Mouse (Mus musculus): ENCODE measurements around the gene Zfp423.

GRCm38 (mm10) chr8:87872356-87872930 lies 87.0 kb downstream of the Zfp423 start:
- TF ChIP-seq EP300 (IDR thresholded peaks at IDR 0.05) (no peak), CTCF (IDR thresholded peaks at IDR 0.05) (no peak)

All from lung, postnatal 0 days (tissue).